Mouse (Mus musculus): ENCODE measurements around the gene Gm10570. TPM values are rescaled to one million over a fixed set of nuclear protein-coding genes. Genes with fewer than 3 reads are reported as not detected.
A peak's percentile ranks its signal among the peaks of the same experiment; 100 is the strongest.

Gene Gm10570
- polyA plus RNA-seq, 1 experiment from 2014 or later: not detected

GRCm38 (mm10) chr4:130282856-130283255 lies 25.6 kb downstream of the Gm10570 start:
- no peak for DNase-seq
- no peak for TF ChIP-seq CTCF (IDR thresholded peaks at IDR 0.05; ENCODE audit: low read depth)
- H3K4me2 ChIP-seq: no peak overlapping the region
- H3K27me3 ChIP-seq (ENCODE audit: insufficient read depth, low read length): peaks cover 11% of the 10 kb centered on the region; the same call in 1 of the 2 replicates
- ATAC-seq (ENCODE audit: insufficient read depth): no peak
- no peak overlapping the region for H3K9ac ChIP-seq
- no peak overlapping the region for H3K4me3 ChIP-seq (ENCODE audit: low read depth, low read length)
- WGBS: 70% methylated on average over 5 of the region's 5 CpGs
- H3K9me3 ChIP-seq (ENCODE audit: low read depth, low read length): no peaks in the 10 kb centered on the region
- no peaks in the 10 kb centered on the region for H3K4me1 ChIP-seq (ENCODE audit: insufficient read depth)
- H3K36me3 ChIP-seq (ENCODE audit: insufficient read depth): no peaks in the 10 kb centered on the region
- no peak overlapping the region for H3K27ac ChIP-seq (ENCODE audit: low read depth)

- no peak for TF ChIP-seq CTCF (IDR thresholded peaks at IDR 0.05; ENCODE audit: low read depth)
- Histone ChIP-seq H3K4me3 (ENCODE audit: low read depth, low read length) (no peak within 1 kb of the TSS), H3K4me2 (no peak within 1 kb of the TSS), H3K4me1 (ENCODE audit: insufficient read depth) (no peaks in the 10 kb centered on the region), H3K9ac (no peak within 1 kb of the TSS), H3K36me3 (ENCODE audit: insufficient read depth) (no peaks in the 10 kb centered on the region), H3K27ac (ENCODE audit: low read depth) (no peak within 1 kb of the TSS), H3K27me3 (ENCODE audit: insufficient read depth, low read length) (peaks cover 25% of the 10 kb centered on the region), H3K9me3 (ENCODE audit: low read depth, low read length) (no peaks in the 10 kb centered on the region)
- no peak for DNase-seq
- 65% methylated on average over 2 of the region's 2 CpGs for WGBS
- no peak for ATAC-seq (ENCODE audit: insufficient read depth)
These were observed 29.4 kb downstream of the Gm10570 start, which contains the start of gene Serinc2 for GRCm38 (mm10) chr4:130279105-130279504. TSS of gene Serinc2 (minus strand) at chr4:130279205.

DNA sequence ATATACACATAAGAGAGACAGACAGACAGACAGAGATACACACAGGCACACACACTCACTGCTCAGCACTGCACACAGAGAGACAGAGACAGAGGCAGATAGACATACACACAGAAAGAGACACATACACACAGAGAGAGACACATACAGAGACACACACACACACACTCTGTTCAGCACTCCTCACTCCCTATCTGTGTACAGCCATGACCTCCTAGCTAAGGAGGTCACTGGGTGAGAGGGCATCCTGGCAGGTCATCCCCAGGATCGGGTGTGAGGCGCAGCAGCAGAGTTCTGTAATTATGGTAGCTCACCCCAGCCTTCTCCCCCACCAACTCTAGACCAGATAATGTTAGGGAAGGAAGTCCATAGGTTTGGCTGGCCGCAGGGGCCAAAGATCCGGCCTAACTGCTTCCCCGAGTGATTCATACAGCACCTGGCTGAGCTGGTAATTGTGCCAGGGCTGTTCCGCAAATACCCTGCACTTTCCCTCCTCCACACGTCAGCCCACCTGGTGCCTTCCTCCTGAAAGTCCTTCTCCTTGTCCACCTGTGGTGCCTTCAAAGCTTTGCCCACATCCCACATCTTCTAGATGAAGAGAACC lies 31.8 kb downstream of the Gm10570 start:
- no peaks in the 10 kb centered on the region for H3K9me3 ChIP-seq (ENCODE audit: low read depth, low read length)
- no peak overlapping the region for H3K4me2 ChIP-seq
- H3K4me1 ChIP-seq (ENCODE audit: insufficient read depth): no peaks in the 10 kb centered on the region; the same call in 1 of the 2 replicates
- peaks cover 32% of the 10 kb centered on the region for H3K27me3 ChIP-seq (ENCODE audit: insufficient read depth, low read length)
- no peak for DNase-seq
- H3K4me3 ChIP-seq (ENCODE audit: low read depth, low read length): no peak overlapping the region
- ATAC-seq (ENCODE audit: insufficient read depth): no peak
- no peak for TF ChIP-seq CTCF (IDR thresholded peaks at IDR 0.05; ENCODE audit: low read depth)
- no peak overlapping the region for H3K9ac ChIP-seq
- no peaks in the 10 kb centered on the region for H3K36me3 ChIP-seq (ENCODE audit: insufficient read depth)
- WGBS: 55% methylated on average over 7 of the region's 7 CpGs
- H3K27ac ChIP-seq (ENCODE audit: low read depth): no peak overlapping the region

GRCm38 (mm10) chr4:130275823-130276105 lies 32.7 kb downstream of the Gm10570 start:
- no peak overlapping the region for H3K27ac ChIP-seq (ENCODE audit: low read depth)
- no peak for DNase-seq
- no peaks in the 10 kb centered on the region for H3K36me3 ChIP-seq (ENCODE audit: insufficient read depth)
- ATAC-seq (ENCODE audit: insufficient read depth): no peak
- peaks cover 32% of the 10 kb centered on the region for H3K27me3 ChIP-seq (ENCODE audit: insufficient read depth, low read length)
- H3K4me3 ChIP-seq (ENCODE audit: low read depth, low read length): peak overlapping the region; percentile 54; the same call in 1 of the 2 replicates
- 48% methylated on average over 5 of the region's 5 CpGs for WGBS
- H3K9me3 ChIP-seq (ENCODE audit: low read depth, low read length): no peaks in the 10 kb centered on the region
- no peak overlapping the region for H3K9ac ChIP-seq
- H3K4me2 ChIP-seq: peak overlapping the region; percentile 96
- TF ChIP-seq CTCF (IDR thresholded peaks at IDR 0.05; ENCODE audit: low read depth): no peak
- no peaks in the 10 kb centered on the region; the same call in 1 of the 2 replicates for H3K4me1 ChIP-seq (ENCODE audit: insufficient read depth)

DNA sequence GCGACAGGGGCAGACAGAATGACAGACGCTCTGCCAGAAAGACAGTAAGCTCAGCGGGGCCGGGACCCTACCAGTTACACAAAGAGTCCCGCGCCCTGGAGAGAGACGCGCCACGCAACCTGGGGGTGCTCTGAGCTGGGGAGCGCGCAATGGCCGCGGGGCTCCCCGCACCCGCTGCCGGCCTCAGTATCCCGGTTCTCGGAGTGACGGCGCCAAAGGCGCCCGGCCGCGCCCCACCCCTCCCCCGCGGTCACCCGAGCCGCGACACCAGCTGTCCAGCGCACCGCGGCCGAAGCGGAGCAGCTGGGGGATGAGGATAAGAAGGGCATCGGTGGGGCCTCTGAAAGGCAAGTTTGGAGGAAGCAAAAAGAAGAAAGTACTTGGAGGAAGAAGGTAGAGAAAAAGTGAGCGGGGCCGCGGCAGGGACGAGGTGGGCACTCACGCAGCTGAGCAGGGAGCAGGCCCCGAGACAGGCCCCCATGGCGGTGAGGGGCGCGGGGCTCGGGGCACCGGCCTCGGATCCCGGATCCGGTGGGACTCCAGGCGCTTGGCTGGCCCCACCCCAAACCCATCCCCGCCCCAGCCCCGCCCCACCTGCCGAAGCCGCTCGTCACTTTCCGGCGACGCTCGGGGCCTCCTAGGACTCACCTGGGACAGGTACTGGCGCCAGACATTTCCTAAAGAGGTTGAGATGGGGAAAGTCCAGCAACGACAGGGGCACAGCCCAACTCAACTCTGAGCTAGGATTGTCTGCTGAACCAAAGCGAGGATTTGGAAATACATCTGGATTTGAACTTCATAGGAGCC lies 33.3 kb downstream of the Gm10570 start:
- H3K4me1 ChIP-seq (ENCODE audit: insufficient read depth): no peaks in the 10 kb centered on the region; the same call in 1 of the 2 replicates
- WGBS: 1% methylated on average over 55 of the region's 62 CpGs
- H3K9ac ChIP-seq: peak overlapping the region; percentile 62
- DNase-seq (peak; percentile 51), ATAC-seq (ENCODE audit: insufficient read depth) (peak; percentile 58)
- H3K27me3 ChIP-seq (ENCODE audit: insufficient read depth, low read length): peaks cover 32% of the 10 kb centered on the region
- peak overlapping the region; percentile 54 for H3K4me3 ChIP-seq (ENCODE audit: low read depth, low read length)
- H3K36me3 ChIP-seq (ENCODE audit: insufficient read depth): no peaks in the 10 kb centered on the region
- H3K27ac ChIP-seq (ENCODE audit: low read depth): no peak overlapping the region
- no peaks in the 10 kb centered on the region for H3K9me3 ChIP-seq (ENCODE audit: low read depth, low read length)
- TF ChIP-seq CTCF (IDR thresholded peaks at IDR 0.05; ENCODE audit: low read depth): no peak
- H3K4me2 ChIP-seq: peak overlapping the region; percentile 96

DNA sequence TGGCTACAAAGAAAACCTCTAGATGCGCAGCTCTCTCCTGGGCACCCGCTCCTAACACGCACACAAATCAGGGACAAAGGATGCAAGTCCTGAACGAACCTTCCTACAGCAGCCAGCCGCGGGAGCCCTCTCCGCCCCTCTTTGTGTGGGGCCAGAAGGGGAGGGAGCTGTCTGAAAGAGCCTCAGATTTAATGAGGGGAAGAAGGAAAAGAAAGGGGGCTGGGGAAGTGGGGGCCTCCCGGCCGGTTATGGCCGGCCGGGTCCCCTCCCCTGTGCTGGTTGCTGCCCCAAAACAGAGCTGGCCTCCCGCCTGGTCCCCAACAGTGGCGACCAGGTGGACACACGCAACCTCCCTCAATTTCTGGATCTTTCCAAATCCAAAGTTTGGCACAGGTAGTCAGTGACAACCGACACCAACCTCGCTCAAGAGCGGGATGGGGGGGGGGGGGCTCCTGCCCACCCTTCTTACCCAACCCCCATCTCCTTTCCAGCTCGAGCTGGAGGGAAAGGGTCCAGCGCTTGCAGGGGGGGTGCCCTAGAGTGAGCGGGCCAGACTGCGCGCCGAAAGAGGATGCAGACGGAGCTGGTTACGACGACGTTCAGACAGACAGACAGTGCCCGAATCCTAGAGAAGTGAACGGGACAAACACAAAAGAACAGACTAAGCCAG lies 34.0 kb downstream of the Gm10570 start:
- no peak overlapping the region; the same call in 1 of the 2 replicates for H3K27ac ChIP-seq (ENCODE audit: low read depth)
- H3K9me3 ChIP-seq (ENCODE audit: low read depth, low read length): no peaks in the 10 kb centered on the region
- peak overlapping the region; percentile 54 for H3K4me3 ChIP-seq (ENCODE audit: low read depth, low read length)
- H3K36me3 ChIP-seq (ENCODE audit: insufficient read depth): no peaks in the 10 kb centered on the region
- peak; percentile 56 for DNase-seq
- peak overlapping the region; percentile 96 for H3K4me2 ChIP-seq
- ATAC-seq (ENCODE audit: insufficient read depth): peak; percentile 67
- peak overlapping the region; percentile 62 for H3K9ac ChIP-seq
- WGBS: under 1% methylated on average over 29 of the region's 29 CpGs
- no peaks in the 10 kb centered on the region; the same call in 1 of the 2 replicates for H3K4me1 ChIP-seq (ENCODE audit: insufficient read depth)
- TF ChIP-seq CTCF (IDR thresholded peaks at IDR 0.05; ENCODE audit: low read depth): no peak
- H3K27me3 ChIP-seq (ENCODE audit: insufficient read depth, low read length): peaks cover 32% of the 10 kb centered on the region
